19 mouse cellular contexts compared by ENCODE assay signal in genomic region chr17:24757394-24757793, GRCm38 (mm10). TPM values are rescaled to one million over a fixed set of nuclear protein-coding genes. Genes with fewer than 3 reads are reported as not detected.
"Had no signal": no experiment of that assay in that cellular context is flagged by ENCODE, and none has a peak within 500 bp of the region (broad histone marks: within the 10 kb centered on the region; RNA-seq: fewer than 3 reads in every experiment).

No protein-coding gene starts in this region.

- H3K9me3 ChIP-seq: lung, embryonic 15.5 days; megakaryocyte, embryonic 14.5 days; midbrain, embryonic 13.5 days; midbrain, embryonic 15.5 days; neural tube, embryonic 12.5 days; stomach, embryonic 15.5 days had no signal

- H3K36me3 ChIP-seq: lung, embryonic 15.5 days; midbrain, embryonic 13.5 days; midbrain, embryonic 15.5 days; neural tube, embryonic 12.5 days; stomach, embryonic 15.5 days had no signal

- DNase-seq: lung, adult 2 months; lung, postnatal 14 days; lung, postnatal 36 days; right cerebral cortex, postnatal 14 days; thymus, adult 2 months; thymus, postnatal 14 days; thymus, postnatal 36 days had no signal

- H3K27ac ChIP-seq: lung, embryonic 15.5 days; macrophage; midbrain, embryonic 13.5 days; midbrain, embryonic 15.5 days; neural tube, embryonic 12.5 days; stomach, embryonic 15.5 days; stomach, postnatal 0 days had no signal

- ATAC-seq: lung, postnatal 0 days; midbrain, embryonic 13.5 days; midbrain, embryonic 15.5 days had no signal

- H3K4me2 ChIP-seq: lung, embryonic 15.5 days; midbrain, embryonic 11.5 days; midbrain, embryonic 13.5 days; midbrain, embryonic 15.5 days; neural tube, embryonic 12.5 days; stomach, embryonic 15.5 days had no signal

- H3K4me3 ChIP-seq: lung, embryonic 15.5 days; megakaryocyte, embryonic 14.5 days; midbrain, embryonic 13.5 days; midbrain, embryonic 15.5 days; neural tube, embryonic 12.5 days; stomach, embryonic 15.5 days had no signal

- H3K9ac ChIP-seq: lung, embryonic 15.5 days; midbrain, embryonic 13.5 days; midbrain, embryonic 15.5 days; neural tube, embryonic 12.5 days; stomach, embryonic 15.5 days had no signal

RNA-seq across cellular contexts. Expression of gene Hs3st6, which starts 4.6 kb away (rescaled TPM):
- polyA plus RNA-seq: macrophage; neural tube, embryonic 14.5 days had no signal

RNA-seq across cellular contexts. Expression of gene Rpl3l, which starts 29.8 kb away (rescaled TPM):
- polyA plus RNA-seq: lung, embryonic 15.5 days; macrophage; midbrain, embryonic 11.5 days; midbrain, embryonic 13.5 days; midbrain, embryonic 15.5 days; neural tube, embryonic 12.5 days; spleen, adult 2 months; stomach, embryonic 15.5 days had no signal
